Mouse (Mus musculus): ENCODE data around the gene Rrm1.

DNA sequence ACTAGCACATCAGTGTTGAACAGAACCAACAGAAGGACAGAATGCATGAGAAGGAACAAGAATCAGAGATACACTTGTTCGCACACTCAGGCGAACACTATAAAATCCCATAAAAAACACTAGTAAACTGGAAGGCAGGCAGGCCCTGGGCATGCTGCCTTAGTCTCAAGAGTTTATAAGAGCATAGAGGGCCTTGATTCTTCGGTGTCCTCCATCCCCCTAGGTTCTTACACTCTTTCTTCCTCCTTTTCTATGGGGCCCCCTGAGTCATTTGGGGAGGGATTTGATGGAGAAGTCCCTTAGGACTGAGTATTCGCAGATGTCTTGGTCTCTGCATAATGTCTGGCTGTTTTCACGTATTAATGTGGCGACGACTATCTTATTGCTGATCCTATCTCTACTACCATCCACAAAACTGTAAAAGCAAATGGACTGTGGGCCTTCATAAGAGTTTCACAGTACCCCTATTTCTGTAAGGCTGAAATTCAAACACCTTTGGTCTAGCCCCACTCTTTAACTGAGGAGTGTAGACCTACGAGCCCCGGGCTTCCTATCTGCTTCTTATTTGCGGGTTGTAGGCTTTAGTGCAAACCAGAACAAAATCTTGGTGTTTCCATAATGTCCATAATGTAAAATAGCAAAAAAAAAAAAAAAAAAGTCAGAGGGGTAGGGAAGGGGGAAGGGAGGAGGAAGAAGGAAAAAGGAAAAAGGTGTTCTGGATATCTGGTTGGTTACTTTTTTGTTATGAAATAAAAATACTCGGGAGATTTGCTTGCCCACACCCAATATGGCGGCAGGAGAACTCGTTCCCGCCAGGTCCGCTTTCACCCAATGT lies 456 bp upstream of the Rrm1 start:
- no peak for TF ChIP-seq CTCF (IDR thresholded peaks at IDR 0.05; ENCODE audit: borderline replicate concordance, insufficient read depth, low read length)
- TF ChIP-seq POLR2A (IDR thresholded peaks at IDR 0.05; ENCODE audit: low read depth, low read length) = no peak

Measured in embryonic fibroblast, embryonic 13.5 days (primary cell).